Mouse (Mus musculus) heart, postnatal 25 days (tissue): ENCODE data around the gene Olfr1271. TPM values are rescaled to one million over a fixed set of nuclear protein-coding genes. Genes with fewer than 3 reads are reported as not detected.
"Not testable (repeated sequence)": the region's sequence is repeated elsewhere in the genome, so short reads cannot be mapped to it uniquely, and the experiment has no call there.

ENCODE experiments used
- DNase-seq: peaks from one replicate; pipeline ENCODE4 v3.0.0; 2022; ENCODE audit warnings: low spot score
- intact Hi-C: fragments of 180-260 bp; cut with DNase I; formaldehyde crosslinking; loops from one replicate; pipeline ENCODE4 v1.15.1; 2025
- total RNA-seq, 2 experiments: library from RNA; stranded (reverse); gene quantifications; 2 replicates each; pipeline ENCODE4 v1.2.3; 2021

The Olfr1271 gene
- total RNA-seq: not detected

DNA sequence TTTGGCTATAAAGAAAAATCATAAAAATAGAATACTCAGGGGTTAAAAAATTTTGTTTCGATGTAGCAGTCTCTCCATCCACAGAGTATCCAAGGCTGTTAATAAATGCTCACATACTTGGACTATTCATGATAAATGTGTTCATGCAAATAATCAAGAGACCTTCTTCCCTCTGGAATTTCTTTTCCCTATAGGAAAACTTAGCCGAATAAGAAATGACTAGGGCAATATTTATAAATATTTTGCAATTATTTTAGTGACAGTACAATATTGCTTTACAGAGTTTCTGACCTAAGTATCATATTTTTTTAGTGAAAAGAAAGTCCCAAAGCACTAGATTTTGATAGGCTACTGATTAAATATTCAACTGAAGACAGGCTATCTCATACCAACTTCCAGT, at the start of gene Olfr1271:
Gene Olfr1271, minus strand, starts transcription at position 101 of the 400 bp plus-strand sequence.
- no peak for DNase-seq
- intact Hi-C loops: no loop called here

DNA sequence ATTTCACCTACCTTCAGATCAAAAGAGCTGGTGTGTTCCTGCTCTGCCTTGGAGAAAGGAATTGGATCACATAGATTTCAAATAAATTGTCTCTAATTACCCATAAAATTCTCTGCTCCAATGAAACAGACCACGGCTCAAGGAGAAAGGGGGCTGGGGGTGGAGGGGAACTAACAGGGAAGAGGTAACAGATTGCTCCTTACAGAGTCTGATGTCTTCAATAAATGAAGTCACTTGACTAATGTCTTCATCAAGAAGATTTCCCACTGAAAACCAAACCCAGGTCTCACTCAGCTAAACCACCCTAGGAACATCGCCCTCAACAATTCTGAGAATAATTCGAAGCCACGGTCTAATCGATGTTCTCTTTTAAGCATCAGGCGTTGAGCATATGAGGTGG, 21.9 kb upstream of the Olfr1271 start, which contains the start of gene Olfr1272:
Gene Olfr1272, minus strand, starts transcription at position 101 of the 400 bp plus-strand sequence.
- intact Hi-C loops: no loop called here
- DNase-seq: no peak

DNA sequence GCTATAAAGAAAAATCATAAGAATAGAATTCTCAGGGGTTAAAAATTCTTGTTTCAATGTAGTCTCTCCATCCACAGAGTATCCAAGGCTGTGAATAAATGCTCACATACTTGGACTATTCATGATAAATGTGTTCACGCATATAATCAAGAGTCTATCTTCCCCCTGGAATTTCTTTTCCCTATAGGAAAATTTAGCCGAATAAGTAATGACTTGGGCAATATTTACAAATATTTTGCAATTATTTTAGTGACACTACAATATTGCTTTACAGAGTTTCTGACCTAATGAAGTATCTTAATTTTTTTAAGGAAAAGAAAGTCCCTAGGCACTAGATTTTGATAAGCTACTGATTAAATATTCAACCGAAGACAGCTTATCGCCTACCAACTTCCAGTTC, 13.3 kb downstream of the Olfr1271 start, which contains the start of gene Olfr142:
Gene Olfr142, minus strand, starts transcription at position 101 of the 400 bp plus-strand sequence.
- no peak for DNase-seq
- intact Hi-C loops: no loop called here

DNA sequence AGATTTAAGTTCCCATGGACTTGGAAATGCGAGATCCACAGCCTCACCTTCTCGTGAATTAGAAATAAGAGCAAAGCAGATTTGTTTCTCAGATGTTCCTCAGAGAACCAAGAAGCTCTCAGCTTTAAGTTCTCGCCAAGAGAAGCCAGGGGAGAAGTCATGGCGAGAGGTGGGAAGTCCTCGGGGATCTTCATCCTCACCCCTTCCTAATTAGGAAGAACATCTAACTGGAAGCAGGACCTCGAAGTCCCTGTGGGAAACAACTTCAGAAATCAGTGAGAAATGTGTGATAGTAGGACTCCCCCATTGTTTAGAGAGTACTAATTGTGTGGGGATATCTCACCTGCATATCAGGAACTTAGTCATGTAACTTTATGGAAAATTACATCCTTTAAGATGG, 46.4 kb downstream of the Olfr1271 start, which contains the start of gene Olfr1506:
Gene Olfr1506, minus strand, starts transcription at position 101 of the 400 bp plus-strand sequence.
- DNase-seq, intact Hi-C loops: not testable (repeated sequence)

Other genes starting within 250 kb of the Olfr1271 start
- not detected for gene Olfr1264, start 245.5 kb downstream of the Olfr1271 start, total RNA-seq
- gene Olfr1265, start 235.7 kb downstream of the Olfr1271 start, total RNA-seq: not detected
- gene Olfr140, start 207.4 kb downstream of the Olfr1271 start, total RNA-seq: not detected
- gene Olfr1269, start 149.6 kb downstream of the Olfr1271 start, total RNA-seq: not detected
- not detected for gene Olfr32, start 128.7 kb downstream of the Olfr1271 start, total RNA-seq
- gene Olfr1270, start 117.9 kb downstream of the Olfr1271 start, total RNA-seq: not detected
- not detected for gene Olfr1506, start 46.5 kb downstream of the Olfr1271 start, total RNA-seq
- gene Olfr142, start 13.4 kb downstream of the Olfr1271 start, total RNA-seq: not detected
- not detected for gene Olfr1272, start 21.8 kb upstream of the Olfr1271 start, total RNA-seq
- not detected for gene Gm13769, start 51.2 kb upstream of the Olfr1271 start, total RNA-seq
- not detected for gene Olfr1274-ps, start 127.7 kb upstream of the Olfr1271 start, total RNA-seq